In the genomic region with DNA sequence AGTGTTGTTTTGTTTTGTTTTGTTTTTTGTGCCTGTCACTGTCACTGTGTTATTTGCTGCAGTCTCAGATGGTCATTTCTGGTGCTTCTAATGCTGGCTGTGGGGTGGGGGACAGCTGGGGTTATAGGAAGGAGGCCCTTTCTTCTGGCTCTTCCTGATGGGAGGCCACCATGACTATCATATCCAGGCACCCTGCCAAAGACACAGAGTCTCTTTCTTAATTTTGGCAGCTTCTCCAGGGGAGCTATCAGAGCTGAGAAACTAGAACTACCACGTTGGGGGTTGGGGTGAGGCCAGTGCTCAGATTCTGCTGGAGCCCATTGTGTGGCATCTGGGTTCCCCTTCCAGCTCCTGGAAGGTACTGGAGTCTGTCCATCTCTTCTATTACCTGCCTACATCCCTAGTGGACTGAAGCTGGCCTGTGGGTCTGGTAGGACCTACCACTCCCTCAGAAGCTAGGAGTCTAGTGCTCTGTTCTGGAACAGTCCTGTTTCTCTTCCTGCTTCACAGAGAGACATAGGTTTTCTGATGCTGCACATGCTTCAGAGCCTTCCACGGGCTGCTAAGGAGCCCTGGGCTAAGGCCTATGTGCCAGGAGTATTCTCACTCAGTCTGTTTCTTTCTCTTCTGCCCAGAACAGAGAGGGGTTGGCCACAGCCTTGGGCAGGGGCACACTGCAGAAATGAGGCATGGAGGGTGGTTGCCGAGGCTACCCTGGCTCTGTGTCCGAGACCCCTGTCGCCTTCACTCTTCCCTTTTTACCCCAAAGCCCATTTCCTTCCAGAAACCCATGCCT, we compare ENCODE assay signal across 8 mouse cellular contexts. TPM values are rescaled to one million over a fixed set of nuclear protein-coding genes. Genes with fewer than 3 reads are reported as not detected.
DNase-seq lines count a peak whose midpoint lies in the region; ATAC-seq and TF ChIP-seq lines count a peak whose summit lies in the region.

No protein-coding gene starts in this region.

- intact Hi-C loops in left cerebral cortex, postnatal 4 days (cut with DNase I), result no loop called here

- peaks cover 80% of the 10 kb centered on the region for H3K4me1 ChIP-seq in brown adipose tissue, adult 24 weeks (ENCODE audit: control insufficient read depth, insufficient read depth, insufficient read length, low read length)
- H3K4me1 ChIP-seq in olfactory bulb, adult 2 months (ENCODE audit: control insufficient read depth, insufficient read depth, low read length), result peaks cover 79% of the 10 kb centered on the region
- peaks cover 23% of the 10 kb centered on the region for H3K4me1 ChIP-seq in hindbrain, embryonic 13.5 days (replicated peaks)

- no peak overlapping the region for H3K4me3 ChIP-seq in brown adipose tissue, adult 24 weeks (ENCODE audit: insufficient read depth, low read depth, low read length)
- H3K4me3 ChIP-seq in olfactory bulb, adult 2 months (ENCODE audit: insufficient read depth, low read depth, low read length), result no peak overlapping the region
- H3K4me3 ChIP-seq in hindbrain, embryonic 13.5 days, result no peak overlapping the region

- WGBS in olfactory bulb, adult 2 months, result 32% methylated on average over 5 of the region's 5 CpGs
- 52% methylated on average over 5 of the region's 5 CpGs for WGBS in hindbrain, embryonic 13.5 days

- peak; percentile 46 for DNase-seq in left cerebral cortex, postnatal 4 days
- DNase-seq in left cerebral cortex, adult 11 months (ENCODE audit: low spot score), result no peak
- peak; percentile 63 for DNase-seq in kidney, adult 11 months
- no peak for DNase-seq in layer of hippocampus, adult 9-11 months
- no peak for DNase-seq in spleen, postnatal 10 days (ENCODE audit: low spot score in 2 of 2)

- TF ChIP-seq POLR2A in olfactory bulb, adult 2 months (IDR thresholded peaks at IDR 0.05; ENCODE audit: insufficient read depth, low read depth, low read length), result no peak

- H3K4me2 ChIP-seq in hindbrain, embryonic 13.5 days, result no peak overlapping the region

- no peak for TF ChIP-seq CTCF in olfactory bulb, adult 2 months (IDR thresholded peaks at IDR 0.05; ENCODE audit: insufficient read depth, low read depth, low read length)

- H3K9me3 ChIP-seq in hindbrain, embryonic 13.5 days, result no peaks in the 10 kb centered on the region

- H3K36me3 ChIP-seq in hindbrain, embryonic 13.5 days, result no peaks in the 10 kb centered on the region

- no peaks in the 10 kb centered on the region for H3K27me3 ChIP-seq in hindbrain, embryonic 13.5 days

- no peak overlapping the region for H3K9ac ChIP-seq in hindbrain, embryonic 13.5 days

- peak overlapping the region; percentile 57; the same call in 1 of the 2 replicates for H3K27ac ChIP-seq in brown adipose tissue, adult 24 weeks (replicated peaks; ENCODE audit: low read depth, low read length)
- peak overlapping the region; percentile 42; the same call in 1 of the 2 replicates for H3K27ac ChIP-seq in olfactory bulb, adult 2 months (ENCODE audit: insufficient read depth, low read depth, low read length)
- no peak overlapping the region for H3K27ac ChIP-seq in hindbrain, embryonic 13.5 days

- no peak for ATAC-seq in hindbrain, embryonic 13.5 days (ENCODE audit: low FRiP score)

RNA-seq across cellular contexts. Expression of gene Baiap2, which starts 10.1 kb away (rescaled TPM):
- 10 to 100 TPM; 71.7 to 72.2 TPM for total RNA-seq in left cerebral cortex, postnatal 4 days (2021)
- polyA plus RNA-seq in brown adipose tissue, adult 24 weeks (2012; ENCODE audit: insufficient read depth, insufficient read length, missing spikeins), result 2.7 and 5.5 TPM in 2 replicates
- not detected in 2 replicates for polyA plus RNA-seq in olfactory bulb, adult 2 months (2012; ENCODE audit: insufficient read depth, insufficient read length, low replicate concordance, missing spikeins)
- polyA plus RNA-seq in hindbrain, embryonic 13.5 days (2015; fragmentation: Nextera tagmentation; extraction: Ambion mirVana), result 10.0 and 12.3 TPM in 2 replicates

RNA-seq across cellular contexts. Expression of gene Chmp6, which starts 39.4 kb away (rescaled TPM):
- total RNA-seq in left cerebral cortex, postnatal 4 days (2021), result 10 to 100 TPM; 43.2 to 48.2 TPM
- 18.2 and 22.0 TPM in 2 replicates for polyA plus RNA-seq in brown adipose tissue, adult 24 weeks (2012; ENCODE audit: insufficient read depth, insufficient read length, missing spikeins)
- polyA plus RNA-seq in olfactory bulb, adult 2 months (2012; ENCODE audit: insufficient read depth, insufficient read length, low replicate concordance, missing spikeins), result not detected in 2 replicates
- polyA plus RNA-seq in hindbrain, embryonic 13.5 days (2015; fragmentation: Nextera tagmentation; extraction: Ambion mirVana), result 100 and 103 TPM in 2 replicates

Comparison
In these comparisons a context has a peak if more than half of its experiments do, and no peak if none do; other contexts are left out.
1. DNase-seq: peak in left cerebral cortex, postnatal 4 days (single experiment) and kidney, adult 11 months (single experiment); none in left cerebral cortex, adult 11 months (single experiment), layer of hippocampus, adult 9-11 months (single experiment) and spleen, postnatal 10 days (0 of 2).
2. RNA of gene Chmp6, which starts 39.4 kb away (polyA plus RNA-seq): 100 to 103 TPM in hindbrain, embryonic 13.5 days and 18.2 to 22.0 TPM in brown adipose tissue, adult 24 weeks; not detected in olfactory bulb, adult 2 months; every median in the first group is over 10 times any median in the second.